Mouse (Mus musculus): ENCODE results near the gene Gpatch8. TPM values are rescaled to one million over a fixed set of nuclear protein-coding genes. Genes with fewer than 3 reads are reported as not detected.

Gpatch8 gene
- polyA plus RNA-seq, 1 experiment from 2014 or later, result 71.6 TPM

DNA sequence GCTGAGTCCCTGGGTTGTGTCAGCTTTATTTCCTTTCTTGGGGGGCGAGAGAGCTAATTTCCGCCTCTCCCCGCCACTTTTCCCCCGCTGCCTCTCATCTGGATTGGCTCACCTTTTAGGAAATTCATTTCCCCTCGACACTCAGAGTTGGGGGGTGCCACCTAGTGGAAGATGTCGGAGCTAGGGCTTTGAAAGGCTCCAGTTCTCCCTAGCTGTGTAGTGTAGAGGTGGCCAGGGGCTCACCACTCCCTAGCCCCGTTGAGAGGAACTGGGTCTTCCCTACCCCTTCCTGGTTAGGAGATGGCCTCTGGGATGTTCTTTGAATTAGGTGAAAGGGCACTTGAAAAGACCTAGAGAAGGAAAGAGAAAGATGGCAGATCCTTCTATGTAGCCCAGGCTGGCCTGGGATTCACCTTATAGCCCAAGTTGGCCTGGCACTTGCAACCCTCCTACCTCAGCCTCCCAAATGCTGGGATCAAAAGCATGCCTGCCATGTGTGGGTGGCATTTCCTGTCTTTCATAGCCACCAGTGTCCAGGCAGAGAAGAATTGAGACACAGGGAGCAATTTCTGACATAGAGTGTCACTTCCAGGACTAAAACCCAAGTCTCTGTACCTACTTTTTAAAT lies 125.1 kb downstream of the Gpatch8 start:
- Histone ChIP-seq H3K36me3 (peaks cover 25% of the 10 kb centered on the region), H3K4me3 (replicated peaks) (peak overlapping the region; percentile 72)
- 0% methylated on average over 7 of the region's 7 CpGs for WGBS

GRCm38 (mm10) chr11:102430121-102431017 lies 125.8 kb downstream of the Gpatch8 start, which contains the start of gene Grn:
Gene Grn, plus strand, starts transcription at chr11:102430315.
- H3K9ac ChIP-seq (replicated peaks), result peak within 1 kb of the TSS; percentile 74
- peak within 1 kb of the TSS; percentile 99 for H3K4me2 ChIP-seq
- H3K36me3 ChIP-seq, result peaks cover 17% of the 10 kb centered on the region
- H3K4me1 ChIP-seq, result peaks cover 44% of the 10 kb centered on the region
- H3K27ac ChIP-seq (replicated peaks), result peak within 1 kb of the TSS; percentile 80
- H3K9me3 ChIP-seq (replicated peaks), result no peaks in the 10 kb centered on the region
- H3K27me3 ChIP-seq (replicated peaks), result no peaks in the 10 kb centered on the region; the same call in 1 of the 2 replicates
- H3K4me3 ChIP-seq (replicated peaks), result peak within 1 kb of the TSS; percentile 72
- under 1% methylated on average over 29 of the region's 29 CpGs for WGBS
- peak; percentile 93 for ATAC-seq (ENCODE audit: low FRiP score)

More for the DNA sequence above, 125.1 kb downstream of the Gpatch8 start:
- H3K27ac ChIP-seq (replicated peaks), result peak overlapping the region; percentile 80
- peak; percentile 33; the same call in 1 of the 2 replicates for ATAC-seq (ENCODE audit: low FRiP score)
- peak overlapping the region; percentile 74 for H3K9ac ChIP-seq (replicated peaks)
- peak overlapping the region; percentile 99 for H3K4me2 ChIP-seq
- H3K9me3 ChIP-seq (replicated peaks), result no peaks in the 10 kb centered on the region
- no peaks in the 10 kb centered on the region; the same call in 1 of the 2 replicates for H3K27me3 ChIP-seq (replicated peaks)
- H3K4me1 ChIP-seq, result peaks cover 47% of the 10 kb centered on the region

DNA sequence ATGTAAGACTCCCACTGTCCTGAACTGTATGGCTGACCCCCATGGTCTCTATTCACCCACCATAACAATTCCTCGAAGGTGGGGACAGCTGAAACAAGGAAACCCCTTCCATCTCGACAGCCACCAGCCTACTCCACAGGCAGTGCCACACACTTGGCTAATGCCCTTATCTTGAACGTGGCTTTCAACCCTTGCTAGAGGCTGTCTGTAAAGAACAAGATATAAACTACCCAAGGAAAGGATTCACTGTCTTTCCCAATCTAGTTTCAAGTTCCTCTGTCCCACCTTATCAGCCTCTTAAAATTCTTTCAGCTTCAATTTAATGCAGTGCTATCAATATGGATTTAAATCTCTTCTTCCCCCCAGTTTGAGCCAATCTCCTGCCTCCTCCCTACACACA lies 126.6 kb downstream of the Gpatch8 start:
- no peaks in the 10 kb centered on the region; the same call in 1 of the 2 replicates for H3K27me3 ChIP-seq (replicated peaks)
- H3K4me1 ChIP-seq, result peaks cover 41% of the 10 kb centered on the region
- WGBS, result 50% methylated on average over 3 of the region's 3 CpGs
- H3K9ac ChIP-seq (replicated peaks), result peak overlapping the region; percentile 56
- H3K4me3 ChIP-seq (replicated peaks), result peak overlapping the region; percentile 72
- no peak overlapping the region for H3K27ac ChIP-seq (replicated peaks)
- peak overlapping the region; percentile 99 for H3K4me2 ChIP-seq
- no peaks in the 10 kb centered on the region for H3K9me3 ChIP-seq (replicated peaks)
- ATAC-seq (ENCODE audit: low FRiP score), result no peak
- peaks cover 9% of the 10 kb centered on the region for H3K36me3 ChIP-seq

DNA sequence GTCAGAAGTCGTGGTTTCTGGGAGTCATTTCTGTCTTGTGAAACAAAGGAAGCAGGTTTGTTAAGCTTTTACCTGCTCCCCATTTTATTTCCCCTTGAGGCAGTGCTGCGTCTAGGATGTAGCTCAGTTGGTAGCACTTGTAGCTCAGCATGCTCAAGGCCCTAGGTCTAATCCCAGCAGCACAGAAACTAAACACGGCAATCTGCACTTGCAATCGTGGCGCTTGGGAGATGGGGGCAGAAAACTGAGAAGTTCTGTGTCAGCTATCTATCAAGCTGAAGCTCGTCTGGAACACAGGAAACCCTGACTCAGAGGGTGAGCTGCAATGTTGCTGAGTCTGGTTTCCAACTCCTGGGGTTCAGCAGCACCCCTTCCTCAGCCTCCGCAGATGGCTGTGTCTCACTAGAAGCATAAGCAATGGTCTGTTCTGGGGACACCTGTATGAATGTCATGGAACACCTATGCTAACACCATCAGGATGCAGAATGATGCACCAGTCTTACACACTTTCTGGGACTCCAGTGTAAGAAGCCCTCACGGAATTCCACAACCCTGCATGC lies 127.1 kb downstream of the Gpatch8 start:
- peaks cover 8% of the 10 kb centered on the region; the same call in 1 of the 2 replicates for H3K36me3 ChIP-seq
- peak overlapping the region; percentile 99; the same call in 1 of the 2 replicates for H3K4me2 ChIP-seq
- no peak for ATAC-seq (ENCODE audit: low FRiP score)
- peak overlapping the region; percentile 72; the same call in 1 of the 2 replicates for H3K4me3 ChIP-seq (replicated peaks)
- no peak overlapping the region for H3K9ac ChIP-seq (replicated peaks)
- peaks cover 37% of the 10 kb centered on the region for H3K4me1 ChIP-seq
- WGBS, result 73% methylated on average over 8 of the region's 8 CpGs
- no peak overlapping the region for H3K27ac ChIP-seq (replicated peaks)
- no peaks in the 10 kb centered on the region for H3K9me3 ChIP-seq (replicated peaks)
- H3K27me3 ChIP-seq (replicated peaks), result no peaks in the 10 kb centered on the region; the same call in 1 of the 2 replicates

Other genes starting within 250 kb of the Gpatch8 start
- 68.9 and 79.5 TPM in 2 replicates for gene Ubtf, start 236.7 kb downstream of the Gpatch8 start, polyA plus RNA-seq (2015; fragmentation: Nextera tagmentation; extraction: Ambion mirVana)
- gene Slc4a1, start 190.2 kb downstream of the Gpatch8 start, polyA plus RNA-seq (2015; fragmentation: Nextera tagmentation; extraction: Ambion mirVana), result 2.5 and 3.5 TPM in 2 replicates
- gene Rundc3a, start 163.0 kb downstream of the Gpatch8 start, polyA plus RNA-seq (2015; fragmentation: Nextera tagmentation; extraction: Ambion mirVana), result 111 and 138 TPM in 2 replicates
- gene Slc25a39, start 148.4 kb downstream of the Gpatch8 start, polyA plus RNA-seq (2015; fragmentation: Nextera tagmentation; extraction: Ambion mirVana), result 161 and 175 TPM in 2 replicates
- 92.1 and 96.3 TPM in 2 replicates for gene Grn, start 126.1 kb downstream of the Gpatch8 start, polyA plus RNA-seq (2015; fragmentation: Nextera tagmentation; extraction: Ambion mirVana)
- gene Fam171a2, start 108.7 kb downstream of the Gpatch8 start, polyA plus RNA-seq (2015; fragmentation: Nextera tagmentation; extraction: Ambion mirVana), result 23.8 and 28.3 TPM in 2 replicates
- gene Itga2b, start 86.3 kb downstream of the Gpatch8 start, polyA plus RNA-seq (2015; fragmentation: Nextera tagmentation; extraction: Ambion mirVana), result 8.0 and 9.6 TPM in 2 replicates
- gene Gm11627, start 23.1 kb upstream of the Gpatch8 start, polyA plus RNA-seq (2015; fragmentation: Nextera tagmentation; extraction: Ambion mirVana), result 6.6 and 7.1 TPM in 2 replicates
- gene Fzd2, start 48.0 kb upstream of the Gpatch8 start, polyA plus RNA-seq (2015; fragmentation: Nextera tagmentation; extraction: Ambion mirVana), result 8.0 and 10.8 TPM in 2 replicates
- 0.19 and 0.27 TPM in 2 replicates for gene Meioc, start 107.3 kb upstream of the Gpatch8 start, polyA plus RNA-seq (2015; fragmentation: Nextera tagmentation; extraction: Ambion mirVana)
- 37.4 and 38.2 TPM in 2 replicates for gene Ccdc43, start 141.4 kb upstream of the Gpatch8 start, polyA plus RNA-seq (2015; fragmentation: Nextera tagmentation; extraction: Ambion mirVana)
- gene Adam11, start 205.0 kb upstream of the Gpatch8 start, polyA plus RNA-seq (2015; fragmentation: Nextera tagmentation; extraction: Ambion mirVana), result 28.3 and 34.0 TPM in 2 replicates